Mouse (Mus musculus): Measurements from ENCODE around the gene Pmis2.
A peak's percentile ranks its signal among the peaks of the same experiment; 100 is the strongest.

The Pmis2 gene

GRCm38 (mm10) chr7:30633762-30634412 is 37.5 kb downstream of the Pmis2 start:
- DNase-seq, result no peak

- DNase-seq, result no peak
Observed at GRCm38 (mm10) chr7:30629013-30629412, 42.4 kb downstream of the Pmis2 start.

- DNase-seq, result no peak
Observed at GRCm38 (mm10) chr7:30626647-30627046, 44.8 kb downstream of the Pmis2 start.

- DNase-seq, result peak; percentile 87
Observed at GRCm38 (mm10) chr7:30625530-30626384, 45.6 kb downstream of the Pmis2 start, which contains the start of gene Cox6b1. Gene Cox6b1 (minus strand): TSS chr7:30626151.

Data from lung, postnatal 14 days (tissue).